Mouse (Mus musculus): ENCODE data around the gene Trpc5. TPM values are rescaled to one million over a fixed set of nuclear protein-coding genes. Genes with fewer than 3 reads are reported as not detected.

The Trpc5 gene
- polyA plus RNA-seq, 1 experiment from 2014 or later = 0.15 TPM

DNA sequence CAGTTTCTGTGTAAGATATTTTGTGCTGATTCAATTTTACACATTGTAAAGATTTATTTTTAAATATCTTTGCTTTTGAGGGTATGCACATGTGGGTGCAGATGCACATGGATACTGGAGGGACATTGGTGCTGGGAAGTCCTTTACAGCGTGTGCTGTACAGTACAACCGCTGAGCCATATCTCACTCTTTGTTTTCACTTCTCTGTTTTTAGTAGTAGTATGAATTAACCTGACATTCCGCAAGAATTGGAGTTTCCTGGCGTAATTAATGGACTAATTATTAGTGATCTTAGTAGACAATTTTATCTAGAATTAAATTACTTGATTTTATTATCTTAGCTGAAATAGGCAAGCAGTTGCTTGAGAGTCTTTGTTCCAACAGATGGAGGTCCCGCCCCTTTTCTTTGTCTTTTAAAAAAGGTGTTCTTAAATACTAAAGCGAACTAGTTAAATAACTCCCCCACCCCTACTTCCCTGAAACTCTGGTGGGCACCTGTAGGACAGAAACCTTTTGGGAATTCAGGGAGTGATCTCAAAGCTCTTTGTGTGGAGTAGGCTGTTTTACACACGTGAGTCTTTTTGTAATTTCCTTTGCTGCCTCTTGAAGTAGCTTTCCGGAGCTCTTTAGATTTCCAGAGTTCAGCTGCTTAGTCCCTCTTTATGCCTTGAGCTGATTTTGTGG is 352.5 kb downstream of the Trpc5 start:
- Histone ChIP-seq H3K9ac (no peak overlapping the region), H3K9me3 (no peaks in the 10 kb centered on the region), H3K4me2 (no peak overlapping the region), H3K4me3 (no peak overlapping the region), H3K27ac (replicated peaks) (no peak overlapping the region), H3K4me1 (no peaks in the 10 kb centered on the region), H3K36me3 (0 out of 2 replicates have a peak, but pooled peaks cover 2% of the 10 kb centered on the region), H3K27me3 (replicated peaks) (no peaks in the 10 kb centered on the region)
- WGBS = 65% methylated on average over 8 of the region's 8 CpGs
- no peak for ATAC-seq (ENCODE audit: extremely low read depth, insufficient number of reproducible peaks, low FRiP score, low TSS enrichment)

Other genes starting within 250 kb of the Trpc5 start
- 0.05 TPM in 1 of 2 replicates, not detected in the other for gene Trpc5os, start 231.6 kb downstream of the Trpc5 start, polyA plus RNA-seq (2015; fragmentation: Nextera tagmentation; extraction: Ambion mirVana)
- gene Rtl4, start 727 bp upstream of the Trpc5 start, polyA plus RNA-seq (2015; fragmentation: Nextera tagmentation; extraction: Ambion mirVana) = 0.40 and 0.98 TPM in 2 replicates